Mouse (Mus musculus): ENCODE results near the gene Plvap.
"Not testable (repeated sequence)": the region's sequence is repeated elsewhere in the genome, so short reads cannot be mapped to it uniquely, and the experiment has no call there.

Plvap gene

DNA sequence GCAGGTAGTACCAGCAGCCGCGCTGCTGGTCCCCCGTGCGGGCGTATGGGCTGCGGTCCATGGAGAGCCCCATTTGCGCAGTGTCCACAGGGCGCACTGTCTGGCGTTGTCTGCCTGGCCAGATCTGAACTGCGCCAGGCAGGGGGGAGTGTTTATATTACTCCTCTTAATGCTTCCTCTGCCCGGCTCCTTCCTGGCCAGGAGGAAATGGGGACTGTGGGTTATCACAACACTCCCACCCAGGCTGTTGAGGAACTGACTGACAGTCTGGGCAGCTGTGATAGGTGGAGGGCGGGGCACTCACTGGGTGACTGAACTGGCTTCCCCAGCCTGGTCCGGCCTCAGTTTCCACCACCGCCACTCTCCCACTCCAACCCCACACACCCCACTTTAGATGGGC, at the start of gene Plvap:
Gene Plvap, minus strand, starts transcription at position 109 of the 400 bp plus-strand sequence.
- DNase-seq (ENCODE audit: low spot score): no peak

DNA sequence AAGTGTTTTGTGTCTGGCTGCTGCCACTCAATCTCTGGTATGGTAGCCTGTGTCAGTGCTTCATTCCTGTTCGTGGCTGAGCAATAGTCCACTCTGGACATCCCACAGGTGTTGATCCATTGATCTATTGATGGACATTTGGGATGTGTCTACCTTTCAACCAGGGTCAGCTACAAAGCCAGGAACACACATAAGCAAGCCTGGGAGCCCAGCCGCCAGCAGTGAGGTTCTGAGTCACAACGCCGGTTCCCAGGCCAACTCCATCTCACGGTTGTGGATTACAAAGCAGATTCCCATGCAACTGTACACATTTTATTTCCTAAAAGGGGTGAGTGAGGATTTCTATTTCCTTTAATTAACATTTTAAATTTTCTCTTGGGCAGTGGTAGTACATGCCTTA, 49.2 kb upstream of the Plvap start:
- no peak for DNase-seq (ENCODE audit: low spot score)

DNA sequence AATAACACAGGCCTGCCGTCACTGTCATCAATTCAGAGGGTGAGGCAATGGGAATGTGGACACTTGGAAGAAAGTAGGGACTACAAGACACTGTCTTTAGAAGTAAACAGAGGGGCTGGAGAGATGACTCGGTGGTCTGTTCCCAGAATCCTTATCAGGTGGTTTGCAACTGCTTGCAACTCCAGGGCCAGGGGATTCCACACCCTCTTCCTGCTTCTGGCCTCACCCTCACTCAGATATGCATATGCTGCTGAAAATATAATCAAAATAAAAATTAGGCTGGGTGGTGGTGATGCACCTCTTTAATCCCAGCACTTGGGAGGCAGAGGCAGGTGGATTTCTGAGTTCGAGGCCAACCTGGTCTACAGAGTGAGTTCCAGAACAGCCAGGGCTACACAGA, 48.5 kb upstream of the Plvap start:
- DNase-seq (ENCODE audit: low spot score): no peak

DNA sequence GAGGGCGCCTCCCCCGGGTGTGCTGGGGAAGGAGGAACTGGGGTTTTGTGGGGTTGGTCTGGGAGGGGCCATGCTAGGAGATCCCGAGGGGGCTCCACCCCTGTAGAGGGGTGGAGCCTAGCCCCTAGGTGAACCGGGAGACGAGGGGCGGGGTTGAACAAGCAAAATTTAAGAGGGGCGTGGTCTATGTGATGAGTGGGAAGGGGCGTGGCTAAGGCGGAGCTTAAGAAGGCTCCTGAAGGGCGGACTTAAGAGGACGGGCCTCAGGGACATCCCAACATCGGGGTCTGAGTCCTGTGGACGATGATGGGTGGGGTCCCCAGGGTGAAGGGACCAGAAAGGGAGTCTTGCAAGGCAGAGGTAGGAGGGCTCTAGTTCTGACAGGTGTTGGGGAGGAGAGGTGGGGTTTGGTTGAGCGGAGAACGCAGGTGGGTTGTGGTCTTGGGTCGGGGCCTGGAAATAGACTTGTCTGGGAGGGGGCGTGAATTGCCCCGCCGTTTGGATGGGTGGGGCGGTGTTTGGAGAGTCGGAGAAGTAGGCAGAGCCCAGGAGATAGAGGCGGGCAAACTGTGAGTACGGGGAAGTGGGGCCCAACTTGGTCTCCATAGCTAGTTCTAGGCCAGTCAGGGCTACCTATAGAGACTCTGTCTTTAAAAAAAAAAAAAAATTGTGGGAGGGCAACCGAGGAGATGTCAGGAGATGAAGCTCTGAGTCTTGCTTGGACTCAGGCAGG, 47.6 kb upstream of the Plvap start:
- peak; percentile 67 for DNase-seq (ENCODE audit: low spot score)

DNA sequence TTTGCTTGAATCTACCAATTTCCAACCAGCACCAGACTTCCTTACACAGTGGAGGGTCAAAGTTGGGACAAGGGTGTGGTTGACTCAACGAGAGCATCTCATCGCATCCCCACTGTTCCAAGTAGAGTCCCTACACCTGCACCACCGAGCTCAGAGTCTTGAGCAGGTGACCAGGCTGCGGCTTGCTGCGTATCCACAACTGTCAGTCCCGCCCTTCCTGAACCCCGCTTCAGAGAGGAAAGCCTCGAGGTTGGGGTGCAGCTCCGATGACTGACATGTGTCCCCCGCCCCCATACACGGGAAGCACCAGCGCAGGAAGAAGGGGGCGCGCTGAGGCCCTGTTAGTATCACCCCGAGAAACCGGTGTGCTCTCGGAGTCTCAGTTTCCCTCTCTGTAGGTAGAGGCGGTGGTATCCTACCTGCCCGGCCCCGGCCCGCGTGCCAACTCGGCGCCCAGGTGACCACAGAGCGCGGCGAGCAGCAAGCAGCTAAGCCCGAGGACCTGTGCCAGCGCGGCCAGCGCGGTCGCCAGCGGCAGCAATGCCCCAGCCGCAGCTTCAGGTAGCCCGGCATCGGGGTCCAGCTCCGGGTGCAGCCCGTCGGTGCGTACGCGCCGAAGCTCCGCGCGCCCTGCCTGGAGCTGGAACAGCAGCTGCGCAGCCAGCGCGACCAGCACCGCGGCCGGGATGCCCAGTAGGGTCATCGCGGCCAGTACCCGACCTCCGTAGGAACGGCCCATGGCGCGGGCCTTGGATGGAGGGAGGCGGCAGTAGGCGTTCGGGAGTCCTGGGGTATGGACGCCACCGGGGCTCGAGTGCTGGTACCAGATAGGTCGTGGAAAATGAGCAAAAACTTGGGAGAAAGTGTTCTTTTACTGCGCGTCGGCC, 46.8 kb upstream of the Plvap start, which contains the start of gene Tmem221:
Gene Tmem221, minus strand, starts transcription at position 801 of the 887 bp plus-strand sequence.
- no peak for DNase-seq (ENCODE audit: low spot score)

DNA sequence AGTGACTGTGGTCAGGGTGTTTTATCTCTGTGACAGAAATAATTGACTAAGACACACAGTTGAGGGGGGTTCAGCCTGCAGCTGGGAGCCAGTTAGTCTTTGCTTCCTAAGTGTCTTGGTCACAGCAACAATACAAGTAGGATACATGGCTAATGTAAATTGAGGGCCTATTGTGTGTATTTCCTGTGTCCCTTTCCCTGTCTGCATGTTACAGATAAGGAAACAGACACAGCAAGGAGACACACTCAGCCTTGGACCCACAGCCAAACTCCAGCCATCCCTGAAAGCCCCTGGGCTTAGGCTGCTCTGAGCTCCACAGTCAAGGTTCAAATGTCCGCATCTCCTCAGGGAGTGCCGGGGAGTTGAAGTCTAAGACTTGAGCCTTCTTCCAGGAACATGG, 43.1 kb upstream of the Plvap start:
- no peak for DNase-seq (ENCODE audit: low spot score)

DNA sequence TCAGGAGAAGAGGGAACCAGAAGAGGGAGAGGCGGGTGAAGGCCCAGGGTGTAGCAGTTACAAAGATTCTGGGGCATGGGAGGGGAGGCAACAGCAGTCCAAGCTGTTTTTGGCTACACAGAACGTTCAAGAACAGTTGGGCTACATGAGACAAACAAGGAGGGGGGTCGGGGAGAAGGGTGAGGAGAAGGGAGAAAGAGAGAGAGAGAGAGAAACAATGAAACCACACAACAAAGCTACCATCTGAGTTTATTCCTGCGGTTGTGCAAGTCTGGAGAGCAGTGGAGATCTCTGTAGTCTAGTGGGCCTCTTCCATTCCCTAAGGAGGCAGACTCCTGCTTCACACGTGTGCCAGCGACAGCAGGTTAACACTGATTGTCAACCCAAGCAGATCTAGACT, 42.4 kb upstream of the Plvap start:
- DNase-seq (ENCODE audit: low spot score): no peak

DNA sequence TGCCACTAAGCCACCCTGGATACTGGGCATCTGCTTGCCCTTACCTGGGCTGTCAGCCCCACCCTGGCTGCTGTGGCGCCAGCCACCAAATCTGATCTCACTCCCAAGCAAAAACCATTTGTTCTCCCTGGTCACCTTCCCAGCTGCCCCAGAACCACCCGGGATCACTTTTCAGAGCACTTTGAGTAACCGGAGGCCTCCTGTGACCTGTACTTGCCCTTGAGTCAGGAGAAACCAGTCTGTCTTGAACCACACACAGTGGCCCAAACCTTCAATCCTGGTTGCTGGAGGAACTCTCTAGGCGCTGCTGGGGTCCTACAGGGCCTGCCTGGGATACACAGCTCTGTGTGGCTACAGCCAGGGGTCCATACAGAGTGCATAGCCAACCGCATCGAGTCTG, 41.2 kb upstream of the Plvap start:
- no peak for DNase-seq (ENCODE audit: low spot score)

DNA sequence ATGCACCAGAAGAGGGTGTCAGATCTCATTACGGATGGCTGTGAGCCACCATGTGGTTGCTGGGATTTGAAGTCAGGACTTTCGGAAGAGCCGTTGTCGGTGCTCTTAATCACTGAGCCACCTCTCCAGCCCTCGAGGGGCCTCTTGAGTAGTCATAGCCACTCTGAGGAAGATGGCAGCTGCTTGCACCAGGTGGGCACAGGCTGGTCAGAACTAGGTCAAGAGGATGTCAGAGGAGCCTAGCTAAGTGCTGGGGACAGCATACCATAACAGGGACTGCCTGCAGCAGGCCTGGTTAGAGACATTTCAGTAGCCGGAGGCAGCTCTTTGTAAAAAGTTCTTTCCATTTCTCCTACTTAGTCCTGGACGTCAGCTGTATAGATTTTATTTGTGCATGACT, 39.2 kb upstream of the Plvap start:
- DNase-seq (ENCODE audit: low spot score): no peak

DNA sequence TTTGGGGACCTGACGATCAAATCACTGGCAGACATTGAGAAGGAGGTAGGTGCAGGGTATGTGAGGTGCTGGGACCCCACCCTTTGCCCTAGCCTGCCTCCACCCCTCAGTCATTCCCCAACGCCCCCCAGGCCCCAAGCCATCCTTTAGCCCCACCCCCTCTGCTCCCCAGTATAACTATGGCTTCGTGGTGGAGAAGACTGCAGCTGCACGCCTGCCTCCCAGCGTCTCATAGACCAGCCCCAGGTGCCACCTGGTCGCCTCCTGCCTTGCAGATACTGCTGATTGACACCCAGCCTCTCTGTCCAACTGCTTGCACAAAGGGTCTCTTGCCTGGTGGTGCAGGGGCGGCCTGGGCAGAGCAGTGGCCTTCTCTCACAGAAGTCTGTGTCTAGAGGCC, 36.0 kb upstream of the Plvap start:
- no peak for DNase-seq (ENCODE audit: low spot score)

DNA sequence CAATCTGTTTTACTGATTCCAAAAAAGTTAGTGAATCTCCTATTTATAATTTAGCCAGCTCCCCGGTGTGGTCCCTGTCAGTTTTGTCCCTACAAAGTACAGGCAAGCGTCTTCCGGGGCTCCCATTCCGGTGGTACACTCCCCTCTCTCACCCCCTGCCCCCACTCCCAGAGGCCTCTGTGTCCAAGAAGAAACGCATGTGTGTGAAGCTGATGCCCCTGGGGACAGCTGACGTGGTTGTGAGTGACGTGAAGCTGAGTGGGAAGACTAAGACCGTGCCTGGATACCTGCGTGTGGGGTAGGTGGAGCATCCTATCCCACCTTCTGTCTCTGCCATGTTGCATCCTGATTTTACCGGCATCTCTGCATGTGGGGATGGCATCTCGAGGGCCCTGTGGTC, 33.5 kb upstream of the Plvap start:
- no peak for DNase-seq (ENCODE audit: low spot score)

DNA sequence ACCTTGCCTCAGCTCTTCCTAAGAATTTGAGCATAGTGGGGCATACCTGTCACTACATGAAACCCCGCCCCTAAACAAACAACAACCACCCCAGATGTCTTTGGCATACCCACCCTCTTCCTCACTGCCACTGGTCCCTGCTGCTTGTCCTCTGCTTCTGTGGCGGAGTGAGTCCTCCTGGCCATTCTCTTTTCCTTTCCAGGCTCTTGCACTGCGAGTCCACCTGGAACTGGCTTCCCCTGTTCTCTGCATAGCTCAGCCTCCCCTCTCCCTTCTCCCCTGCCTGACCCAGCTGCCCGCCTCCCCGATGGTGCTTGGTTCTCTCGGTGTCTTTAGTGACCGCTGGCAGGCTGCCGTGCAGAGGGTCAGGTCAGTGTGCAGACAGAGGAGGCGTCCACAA, 32.2 kb upstream of the Plvap start:
- DNase-seq (ENCODE audit: low spot score): no peak

DNA sequence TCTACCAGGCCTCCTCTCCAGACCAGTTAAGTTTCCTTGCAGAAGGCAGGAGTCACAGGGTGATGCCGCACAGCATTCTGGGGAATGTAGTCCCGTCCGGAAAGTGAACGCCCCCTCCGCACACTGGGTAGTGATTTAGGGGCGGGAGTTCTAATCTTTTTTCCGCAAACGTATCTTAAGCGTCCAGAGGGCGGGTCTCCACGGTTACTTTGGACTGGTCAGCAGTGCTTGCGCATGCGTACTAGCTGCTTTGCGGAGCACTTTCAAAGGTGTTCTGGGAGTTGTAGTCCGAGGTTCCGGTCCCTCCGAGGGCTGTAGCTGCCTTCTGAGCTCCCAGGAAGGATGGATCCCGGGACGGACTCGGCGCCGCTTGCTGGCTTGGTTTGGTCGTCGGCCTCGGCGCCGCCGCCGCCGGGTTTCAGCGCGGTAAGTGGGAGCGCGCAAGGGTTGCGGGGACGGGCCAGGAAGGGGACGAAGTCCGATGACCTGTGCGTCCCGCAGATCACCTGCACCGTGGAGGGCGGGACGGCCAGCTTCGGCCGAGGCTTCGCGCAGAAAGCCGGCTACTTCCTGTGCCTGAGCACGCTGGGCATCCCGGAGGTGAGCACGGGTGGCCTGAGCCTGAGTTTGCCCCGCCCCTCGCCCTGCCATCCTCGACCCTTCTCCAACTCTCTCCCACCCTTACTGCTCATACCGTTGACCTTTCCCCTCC, 31.2 kb upstream of the Plvap start, which contains the start of gene Mvb12a:
Gene Mvb12a, plus strand, starts transcription at position 291 of the 712 bp plus-strand sequence.
- DNase-seq (ENCODE audit: low spot score): peak; percentile 86

DNA sequence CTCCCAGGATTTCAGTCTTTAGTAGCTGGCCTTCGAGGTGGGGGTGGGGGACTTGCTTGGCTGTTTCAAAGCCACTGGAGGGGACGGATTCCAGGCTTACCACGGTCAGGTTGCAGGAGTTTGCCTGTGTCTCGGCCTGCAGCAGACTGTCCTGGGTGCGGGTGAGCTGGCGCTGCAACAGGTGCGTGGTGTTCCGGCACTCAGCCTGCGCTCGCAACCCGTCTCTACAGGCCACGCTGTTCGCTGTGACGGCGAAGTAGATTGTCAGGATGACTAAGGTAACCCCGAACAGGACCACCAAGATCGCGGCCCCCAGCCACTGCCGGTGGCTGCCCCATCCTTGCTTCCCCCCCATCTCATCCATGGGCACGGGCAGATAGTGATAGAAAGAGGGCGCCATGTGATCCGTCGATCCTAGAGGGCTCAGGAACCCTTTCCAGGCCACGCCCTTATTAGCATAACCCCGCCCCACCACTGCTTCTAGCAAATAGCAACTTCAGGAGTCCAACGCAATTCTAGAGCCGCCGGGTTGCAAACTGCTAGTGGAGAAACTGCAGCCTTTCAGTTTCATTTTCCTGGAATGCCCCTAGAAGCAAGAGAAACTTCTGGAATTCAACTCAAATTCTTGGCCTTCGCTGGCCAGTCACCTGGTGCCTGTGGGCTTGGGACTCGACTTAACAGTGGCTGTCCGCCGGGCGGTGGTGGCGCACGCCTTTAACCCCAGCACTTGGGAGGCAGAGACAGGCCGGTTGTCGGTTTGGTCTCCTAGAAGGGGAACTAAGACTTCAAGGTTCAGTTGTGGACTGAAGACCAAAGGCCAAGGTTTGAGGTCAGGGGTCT, 25.7 kb upstream of the Plvap start, which contains the start of gene Bst2:
Gene Bst2, minus strand, starts transcription at position 429 of the 840 bp plus-strand sequence.
- DNase-seq (ENCODE audit: low spot score): peak; percentile 79

DNA sequence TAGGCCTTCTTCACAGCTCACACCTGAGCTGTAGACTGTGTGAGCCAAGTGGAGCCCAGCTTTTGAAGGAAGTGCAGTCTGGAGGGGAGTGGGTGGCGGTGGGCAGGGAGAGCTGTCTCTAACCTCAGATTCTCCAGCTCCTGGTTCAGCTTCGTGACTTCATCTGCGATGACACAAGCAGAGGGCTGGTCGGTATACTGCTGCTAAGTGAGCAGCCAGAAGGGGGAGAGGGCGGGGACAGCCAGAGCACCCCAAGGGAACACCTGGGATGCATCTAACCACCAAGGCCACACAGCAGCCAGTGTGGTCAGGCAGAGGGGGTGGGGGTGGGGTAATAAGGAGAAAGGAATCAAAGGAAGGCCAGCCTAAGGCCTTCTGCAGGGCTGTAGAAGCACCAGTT, 24.1 kb upstream of the Plvap start:
- DNase-seq (ENCODE audit: low spot score): no peak

DNA sequence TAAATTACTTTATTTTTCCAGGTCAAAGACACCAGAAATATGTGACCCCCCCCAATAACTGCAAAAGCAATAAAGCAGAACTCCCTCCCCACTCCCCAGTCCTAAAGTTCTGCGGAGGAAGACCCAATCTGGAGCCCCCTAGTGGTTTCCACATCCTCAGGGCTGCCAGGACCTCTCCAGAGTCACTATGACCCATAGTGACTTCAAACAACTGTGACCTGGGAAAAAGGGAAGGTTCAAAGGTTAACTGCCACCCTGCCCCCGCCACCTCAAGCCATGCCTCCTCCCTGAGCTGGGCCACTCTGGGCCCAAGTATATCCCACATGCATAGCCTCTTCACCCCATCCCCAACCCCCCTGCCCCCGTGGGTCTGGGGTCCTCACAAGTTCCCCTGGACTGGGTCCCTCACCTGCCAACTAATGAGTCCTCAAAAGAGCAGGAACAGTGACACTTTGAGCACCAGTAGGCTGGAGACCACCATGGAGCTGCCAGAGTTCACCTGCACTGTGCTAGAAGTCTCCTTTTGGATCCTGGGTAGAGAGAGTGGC, 22.8 kb upstream of the Plvap start:
- DNase-seq (ENCODE audit: low spot score): no peak

DNA sequence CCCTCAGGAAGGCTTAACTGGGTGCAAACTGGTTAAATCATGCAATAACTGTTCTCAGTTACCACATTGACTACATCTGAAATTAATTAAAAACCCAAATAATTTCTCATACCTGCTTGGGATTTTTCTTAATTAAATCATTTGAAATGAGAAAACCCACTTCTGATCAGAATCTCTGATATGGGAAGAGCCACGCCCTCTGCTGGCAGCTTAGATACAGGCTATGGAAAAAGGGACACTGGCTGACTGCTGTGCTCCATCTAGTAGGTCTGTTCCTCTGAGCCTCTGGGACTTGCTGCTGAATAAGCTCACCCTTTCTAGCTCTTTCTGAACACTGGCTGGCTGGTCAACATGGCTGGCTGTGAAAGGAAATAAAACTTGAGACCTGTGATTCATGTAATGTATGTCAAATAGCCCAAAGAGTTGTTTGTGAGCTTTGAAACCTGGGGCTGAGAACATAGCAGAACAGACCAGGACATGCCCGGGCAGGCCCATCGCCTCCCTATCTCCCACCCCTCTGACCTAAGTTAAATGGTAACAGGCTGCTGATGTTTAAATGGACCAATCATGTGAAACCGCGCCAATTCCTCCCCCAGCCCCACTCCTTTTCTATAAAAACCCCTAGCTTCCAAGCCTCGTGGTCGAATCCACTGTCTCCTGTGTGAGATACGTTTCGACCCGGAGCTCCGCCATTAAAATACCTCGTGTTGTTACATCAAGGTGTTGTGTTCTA, 19.3 kb upstream of the Plvap start:
- DNase-seq (ENCODE audit: low spot score): not testable (repeated sequence)

DNA sequence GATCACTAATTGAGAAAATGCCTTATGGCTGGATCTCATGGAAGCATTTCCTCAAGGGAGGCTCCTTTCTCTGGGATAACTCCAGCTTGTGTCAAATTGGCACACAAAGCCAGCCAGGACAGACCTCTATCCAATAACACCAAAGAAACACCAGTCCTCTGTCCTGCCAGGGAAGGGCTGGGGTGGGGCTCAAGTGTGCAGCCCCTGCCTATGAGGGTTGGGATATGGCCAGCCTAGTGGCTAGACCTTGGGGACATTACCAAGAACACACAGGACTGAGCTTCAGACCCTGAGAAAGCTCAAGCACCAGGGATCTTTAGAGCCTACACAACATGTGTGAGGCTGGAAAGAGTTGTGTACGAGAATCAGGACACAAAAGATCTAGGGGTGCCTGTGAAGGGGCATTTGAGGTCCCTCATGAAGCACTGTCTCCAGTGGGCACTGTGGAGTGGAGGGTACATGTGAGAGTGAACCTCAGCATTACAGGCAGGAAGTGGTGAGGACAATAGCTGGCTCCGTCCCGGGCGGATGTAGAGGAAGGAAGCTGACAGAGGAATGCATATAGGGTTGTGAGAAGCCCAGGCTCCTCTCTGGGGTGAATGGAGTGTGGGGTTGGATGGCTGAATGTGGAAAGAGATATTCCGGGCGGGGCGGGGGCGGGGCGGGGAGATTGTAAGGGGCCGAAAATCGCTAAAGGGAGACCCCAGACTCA, 17.0 kb upstream of the Plvap start:
- DNase-seq (ENCODE audit: low spot score): no peak

DNA sequence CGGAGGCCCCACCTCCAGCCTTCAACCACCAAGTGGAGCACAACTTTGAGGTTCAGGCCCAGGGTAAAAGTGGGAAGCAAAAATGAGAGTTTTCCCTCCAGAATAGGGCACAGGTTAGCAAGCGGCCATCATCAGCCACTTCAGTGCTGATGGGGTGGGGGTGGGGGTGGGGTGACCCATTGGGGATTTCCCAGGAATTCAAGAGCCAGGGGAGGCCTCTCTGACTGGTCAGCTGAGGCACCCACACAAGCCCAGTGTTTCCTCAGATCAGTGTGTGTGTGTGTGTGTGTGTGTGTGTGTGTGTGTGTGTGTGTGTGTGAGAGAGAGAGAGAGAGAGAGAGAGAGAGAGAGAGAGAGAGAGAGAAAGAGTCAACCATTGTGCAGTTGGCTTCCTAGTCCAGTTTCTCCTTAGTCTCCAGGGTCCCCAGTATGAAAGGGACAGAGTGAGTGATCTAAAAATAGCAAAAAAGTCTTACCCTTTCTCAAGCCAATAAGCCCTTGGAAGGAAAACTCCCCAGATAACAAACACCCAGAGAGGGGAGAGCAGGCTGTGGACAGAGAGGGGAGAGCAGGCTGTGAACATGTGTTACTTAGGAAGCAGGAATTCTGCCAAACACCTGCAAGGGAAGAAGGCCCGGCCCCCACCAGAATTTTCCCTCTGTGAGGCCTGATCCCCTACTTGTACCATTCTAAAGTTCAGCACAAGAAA, 15.8 kb upstream of the Plvap start:
- no peak for DNase-seq (ENCODE audit: low spot score)
